Mouse (Mus musculus): ENCODE measurements at regions not wholly inside any gene's neighbourhood (a gene's known extent, or its start where the extent isn't known, plus 50 kb on each side); places are given as distances from the start of the nearest gene placed in this dataset.
"Not testable (repeated sequence)": the region's sequence is repeated elsewhere in the genome, so short reads cannot be mapped to it uniquely, and the experiment has no call there.

DNA sequence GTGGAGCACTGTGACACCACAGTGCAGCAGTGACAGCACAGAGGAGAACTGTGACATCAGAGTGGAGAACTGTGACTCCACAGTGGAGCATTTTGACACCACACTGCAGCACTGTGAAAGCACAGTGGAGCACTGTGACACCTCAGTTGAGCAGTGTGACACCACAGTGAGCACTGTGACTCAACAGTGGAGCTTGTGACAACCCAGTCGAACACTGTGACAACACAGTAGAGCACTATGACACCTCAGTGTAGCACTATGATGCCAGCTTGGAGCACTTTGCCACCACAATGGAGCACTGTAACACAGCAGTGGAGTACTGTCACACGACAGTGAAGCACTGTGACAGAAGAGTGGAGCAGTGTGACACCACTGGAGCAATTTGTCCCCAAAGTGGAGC, 79.7 kb upstream of the Scaf8 start:
- no peaks in the 10 kb centered on the region for H3K27me3 ChIP-seq (replicated peaks)
- no peak overlapping the region for H3K4me3 ChIP-seq
- no peak overlapping the region for H3K4me2 ChIP-seq
- no peaks in the 10 kb centered on the region for H3K4me1 ChIP-seq
- peaks cover 23% of the 10 kb centered on the region for H3K9me3 ChIP-seq
- H3K9ac ChIP-seq: no peak overlapping the region
- WGBS: 53% methylated on average over 2 of the region's 2 CpGs
- H3K27ac ChIP-seq (replicated peaks): no peak overlapping the region
- H3K36me3 ChIP-seq: no peaks in the 10 kb centered on the region
- no peak for ATAC-seq (ENCODE audit: extremely low read depth, insufficient number of reproducible peaks, low FRiP score, low TSS enrichment)

GRCm38 (mm10) chr17:3037145-3037870, 77.5 kb upstream of the Scaf8 start:
- H3K36me3 ChIP-seq: no peaks in the 10 kb centered on the region
- no peak overlapping the region for H3K27ac ChIP-seq (replicated peaks)
- no peaks in the 10 kb centered on the region for H3K4me1 ChIP-seq
- no peak overlapping the region for H3K4me2 ChIP-seq
- H3K9me3 ChIP-seq: peaks cover 11% of the 10 kb centered on the region
- H3K4me3 ChIP-seq: no peak overlapping the region
- 36% methylated on average over 3 of the region's 3 CpGs for WGBS
- no peaks in the 10 kb centered on the region for H3K27me3 ChIP-seq (replicated peaks)
- no peak for ATAC-seq (ENCODE audit: extremely low read depth, insufficient number of reproducible peaks, low FRiP score, low TSS enrichment)
- no peak overlapping the region for H3K9ac ChIP-seq

DNA sequence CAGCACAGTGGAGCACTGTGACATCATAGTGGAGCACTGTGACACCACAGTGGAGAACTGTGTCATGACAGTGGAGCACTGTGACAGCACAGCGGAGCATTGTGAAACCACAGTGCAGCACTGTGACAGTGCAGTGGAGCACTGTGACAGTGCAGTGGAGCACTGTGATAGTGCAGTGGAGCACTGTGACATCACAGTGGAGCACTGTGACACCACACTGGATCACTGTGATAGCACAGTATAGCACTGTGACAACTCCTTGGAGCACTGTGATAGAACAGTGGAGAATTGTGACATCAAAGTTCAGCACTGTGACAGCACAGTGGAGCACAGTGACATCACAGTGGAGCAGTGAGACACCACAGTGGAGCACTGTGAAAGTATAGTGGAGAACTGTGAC, 76.7 kb upstream of the Scaf8 start:
- no peak overlapping the region for H3K4me2 ChIP-seq
- H3K9ac ChIP-seq: no peak overlapping the region
- no peaks in the 10 kb centered on the region for H3K36me3 ChIP-seq
- no peak overlapping the region for H3K4me3 ChIP-seq
- WGBS: 75% methylated on average over 1 of the region's 1 CpGs
- no peaks in the 10 kb centered on the region for H3K27me3 ChIP-seq (replicated peaks)
- ATAC-seq (ENCODE audit: extremely low read depth, insufficient number of reproducible peaks, low FRiP score, low TSS enrichment): no peak
- H3K27ac ChIP-seq (replicated peaks): no peak overlapping the region
- no peaks in the 10 kb centered on the region for H3K4me1 ChIP-seq
- H3K9me3 ChIP-seq: peaks cover 7% of the 10 kb centered on the region

DNA sequence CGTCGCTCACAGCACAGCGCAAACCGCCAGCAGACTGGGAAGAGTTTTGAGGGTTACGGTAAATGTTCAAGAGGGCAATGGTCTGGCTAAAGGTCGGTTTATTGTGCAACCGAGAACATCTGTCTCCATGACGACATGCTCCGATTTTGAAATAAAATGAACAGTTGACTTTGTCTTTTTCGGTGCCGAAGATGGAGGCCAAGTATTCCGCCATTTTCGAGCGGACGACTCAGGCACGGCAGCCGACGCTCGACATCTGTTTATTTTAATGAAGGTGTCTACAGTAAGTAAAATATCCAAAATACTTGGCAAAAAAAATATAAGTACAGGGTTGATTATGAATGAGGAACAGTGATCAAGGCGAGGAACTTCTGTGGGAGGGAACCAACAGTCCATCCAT, 70.3 kb upstream of the Scaf8 start:
- WGBS: 76% methylated on average over 20 of the region's 20 CpGs

DNA sequence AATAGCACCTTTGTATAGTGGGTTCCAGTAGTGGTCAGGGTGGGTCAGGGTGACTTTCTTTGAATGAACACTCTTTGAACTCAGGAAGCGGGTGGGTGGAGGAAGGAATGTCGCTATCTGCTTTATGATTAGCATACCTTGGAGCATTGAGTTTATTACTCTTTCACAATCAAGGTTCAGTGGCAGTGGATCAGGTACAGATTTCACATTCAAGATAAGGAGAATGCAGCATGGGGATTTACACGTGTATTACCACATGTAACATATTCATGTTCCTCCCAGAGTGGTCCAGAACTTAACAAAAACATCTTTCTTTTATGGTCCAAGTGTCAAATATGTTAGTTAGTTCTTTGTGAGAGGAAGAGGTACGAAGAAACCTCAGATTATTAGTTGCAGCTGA, 60.9 kb upstream of the Scaf8 start:
- H3K4me1 ChIP-seq; H3K9me3 ChIP-seq; H3K27me3 ChIP-seq (replicated peaks); H3K36me3 ChIP-seq; H3K27ac ChIP-seq (replicated peaks); H3K9ac ChIP-seq; ATAC-seq (ENCODE audit: extremely low read depth, insufficient number of reproducible peaks, low FRiP score, low TSS enrichment); H3K4me2 ChIP-seq; H3K4me3 ChIP-seq: not testable (repeated sequence)
- 65% methylated on average over 4 of the region's 4 CpGs for WGBS

More for the DNA sequence above, 70.3 kb upstream of the Scaf8 start:
- not testable (repeated sequence) for H3K4me1 ChIP-seq; H3K9ac ChIP-seq; H3K27me3 ChIP-seq (replicated peaks); H3K9me3 ChIP-seq; H3K4me3 ChIP-seq; H3K36me3 ChIP-seq; H3K4me2 ChIP-seq; H3K27ac ChIP-seq (replicated peaks); ATAC-seq (ENCODE audit: extremely low read depth, insufficient number of reproducible peaks, low FRiP score, low TSS enrichment)

DNA sequence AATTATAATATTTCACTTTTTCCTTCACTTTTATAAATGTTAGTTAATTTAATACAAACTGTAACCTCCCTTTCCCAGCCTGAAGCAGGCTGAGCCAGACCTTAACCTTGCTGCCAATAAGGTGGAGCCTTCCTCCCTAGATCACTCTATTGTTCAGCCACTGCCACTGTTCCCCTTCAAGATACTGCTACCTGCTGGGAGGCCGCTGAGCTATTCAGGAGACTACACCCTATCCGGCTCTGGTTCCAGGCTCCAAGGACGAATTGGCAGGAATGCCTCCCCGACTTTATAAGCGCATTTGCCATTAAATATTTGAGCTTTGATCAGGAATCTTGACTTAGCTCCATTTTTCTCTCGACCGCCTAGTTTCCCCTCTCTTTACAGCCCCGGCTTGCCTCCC, 59.9 kb upstream of the Scaf8 start:
- H3K4me2 ChIP-seq; H3K27ac ChIP-seq (replicated peaks); H3K9me3 ChIP-seq; H3K4me1 ChIP-seq; H3K4me3 ChIP-seq; H3K36me3 ChIP-seq; H3K27me3 ChIP-seq (replicated peaks); ATAC-seq (ENCODE audit: extremely low read depth, insufficient number of reproducible peaks, low FRiP score, low TSS enrichment); H3K9ac ChIP-seq: not testable (repeated sequence)
- 31% methylated on average over 8 of the region's 8 CpGs for WGBS

DNA sequence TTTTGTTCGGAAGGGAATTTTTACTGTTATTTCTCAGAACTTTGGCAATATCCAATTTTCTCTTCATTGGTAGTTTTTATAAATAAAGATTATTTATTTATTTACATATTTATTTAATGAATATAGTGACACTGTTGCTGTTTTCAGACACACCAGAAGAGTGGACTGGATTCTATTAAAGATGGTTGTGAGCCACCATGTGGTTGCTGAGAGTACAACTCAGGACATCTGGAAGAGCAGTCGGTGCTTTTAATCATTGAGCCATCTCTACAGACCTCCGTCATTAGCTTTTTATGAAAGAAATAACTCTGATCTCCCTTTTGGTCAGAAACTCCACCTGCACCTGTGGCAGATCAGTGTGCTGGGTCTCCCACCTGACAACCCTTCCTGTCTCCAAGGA, 59.4 kb upstream of the Scaf8 start:
- 76% methylated on average over 3 of the region's 3 CpGs for WGBS
- H3K4me3 ChIP-seq; H3K27me3 ChIP-seq (replicated peaks); H3K9ac ChIP-seq; H3K36me3 ChIP-seq; ATAC-seq (ENCODE audit: extremely low read depth, insufficient number of reproducible peaks, low FRiP score, low TSS enrichment); H3K27ac ChIP-seq (replicated peaks); H3K4me2 ChIP-seq; H3K4me1 ChIP-seq; H3K9me3 ChIP-seq: not testable (repeated sequence)

GRCm38 (mm10) chr17:3063401-3063800, 51.4 kb upstream of the Scaf8 start:
- H3K27ac ChIP-seq (replicated peaks); H3K4me3 ChIP-seq; H3K27me3 ChIP-seq (replicated peaks); H3K4me1 ChIP-seq; H3K4me2 ChIP-seq; H3K36me3 ChIP-seq; ATAC-seq (ENCODE audit: extremely low read depth, insufficient number of reproducible peaks, low FRiP score, low TSS enrichment); H3K9ac ChIP-seq: not testable (repeated sequence)
- H3K9me3 ChIP-seq: peaks cover 20% of the 10 kb centered on the region
- WGBS: 89% methylated on average over 1 of the region's 1 CpGs
